Mouse (Mus musculus) liver, embryonic 12.5 days (tissue): ENCODE results near the gene Dlg3. TPM values are rescaled to one million over a fixed set of nuclear protein-coding genes. Genes with fewer than 3 reads are reported as not detected.

Experiments
- ATAC-seq: fragments of 200-750 bp; cut with Nextera tagmentation; 2 replicates; pipeline ENCODE4 v1.8.0; 2017; ENCODE audit warnings: moderate number of reproducible peaks, mild to moderate bottlenecking, moderate library complexity
- H3K27ac ChIP-seq: fragments of 300-500 bp; sonication (generic); 2 replicates; pipeline ENCODE4 v1.5.1; 2016; ENCODE audit warnings: mild to moderate bottlenecking
- H3K27me3 ChIP-seq: fragments of 300-500 bp; sonication (generic); replicated peaks from 2 replicates; pipeline ENCODE4 v1.6.1; 2016; ENCODE audit warnings: mild to moderate bottlenecking, moderate library complexity
- H3K36me3 ChIP-seq: fragments of 300-500 bp; sonication (generic); 2 replicates; pipeline ENCODE4 v1.6.1; 2016; ENCODE audit warnings: mild to moderate bottlenecking, moderate library complexity
- H3K4me1 ChIP-seq: fragments of 300-500 bp; sonication (generic); 2 replicates; pipeline ENCODE4 v1.6.1; 2016
- H3K4me2 ChIP-seq: fragments of 300-500 bp; sonication (generic); 2 replicates; pipeline ENCODE4 v1.6.1; 2016; ENCODE audit warnings: mild to moderate bottlenecking, moderate library complexity
- H3K4me3 ChIP-seq: fragments of 300-500 bp; sonication (generic); 2 replicates; pipeline ENCODE4 v1.5.1; 2016; ENCODE audit warnings: mild to moderate bottlenecking, moderate library complexity
- H3K9ac ChIP-seq: fragments of 300-500 bp; sonication (generic); 2 replicates; pipeline ENCODE4 v1.6.1; 2016; ENCODE audit warnings: mild to moderate bottlenecking, moderate library complexity
- H3K9me3 ChIP-seq: fragments of 300-500 bp; sonication (generic); replicated peaks from 2 replicates; pipeline ENCODE4 v1.6.1; 2016; ENCODE audit warnings: mild to moderate bottlenecking, moderate library complexity
- WGBS: fragments of 180-500 bp; shearing (Covaris S2); methylation state at CpG from one replicate; pipeline ENCODE4 v1.1.7; 2016; ENCODE audit not compliant: insufficient replicate concordance; 5-methylcytosine and 5-hydroxymethylcytosine counted together
- polyA plus RNA-seq: library from polyadenylated mRNA; unstranded; fragments of >200 nt; fragmentation: Nextera tagmentation; extraction: Ambion mirVana; gene quantifications from 2 replicates; pipeline ENCODE4 v1.2.1, GENCODE M21; 2016

The Dlg3 gene
- polyA plus RNA-seq, 1 experiment from 2014 or later = 1.4 TPM

GRCm38 (mm10) chrX:100774341-100774811, 6.9 kb downstream of the Dlg3 start:
- Histone ChIP-seq H3K9me3 (no peaks in the 10 kb centered on the region), H3K27ac (no peak overlapping the region)

GRCm38 (mm10) chrX:100775405-100775804, 7.9 kb downstream of the Dlg3 start:
- Histone ChIP-seq H3K27me3 (no peaks in the 10 kb centered on the region), H3K27ac (no peak overlapping the region), H3K36me3 (no peaks in the 10 kb centered on the region), H3K9ac (no peak overlapping the region), H3K4me3 (no peak overlapping the region), H3K4me1 (peaks cover 5% of the 10 kb centered on the region; the same call in 1 of the 2 replicates), H3K9me3 (no peaks in the 10 kb centered on the region), H3K4me2 (no peak overlapping the region)
- 68% methylated on average over 3 of the region's 3 CpGs for WGBS
- no peak for ATAC-seq

More at GRCm38 (mm10) chrX:100774341-100774811, 6.9 kb downstream of the Dlg3 start:
- Histone ChIP-seq H3K9ac (peak overlapping the region; percentile 58), H3K4me3 (peak overlapping the region; percentile 46), H3K36me3 (no peaks in the 10 kb centered on the region), H3K4me1 (peaks cover 5% of the 10 kb centered on the region; the same call in 1 of the 2 replicates), H3K27me3 (peaks cover 6% of the 10 kb centered on the region), H3K4me2 (peak overlapping the region; percentile 71)
- no peak for ATAC-seq
- 21% methylated on average over 22 of the region's 23 CpGs for WGBS

- Histone ChIP-seq H3K36me3 (no peaks in the 10 kb centered on the region), H3K27ac (no peak overlapping the region), H3K4me1 (peaks cover 5% of the 10 kb centered on the region; the same call in 1 of the 2 replicates), H3K4me2 (peak overlapping the region; percentile 75), H3K27me3 (no peaks in the 10 kb centered on the region), H3K4me3 (peak overlapping the region; percentile 60), H3K9ac (no peak overlapping the region; the same call in 1 of the 2 replicates), H3K9me3 (no peaks in the 10 kb centered on the region)
- ATAC-seq = peak; percentile 48
- WGBS = 6% methylated on average over 9 of the region's 9 CpGs
These were observed 9.0 kb downstream of the Dlg3 start for GRCm38 (mm10) chrX:100776494-100776893.

- Histone ChIP-seq H3K4me2 (peak overlapping the region; percentile 75), H3K27me3 (no peaks in the 10 kb centered on the region), H3K9me3 (no peaks in the 10 kb centered on the region), H3K4me1 (peaks cover 5% of the 10 kb centered on the region; the same call in 1 of the 2 replicates), H3K4me3 (peak overlapping the region; percentile 60), H3K36me3 (no peaks in the 10 kb centered on the region), H3K27ac (0 out of 2 replicates have a peak overlapping the region, but pooled peaks have one; percentile 10), H3K9ac (peak overlapping the region; percentile 60)
- peak; percentile 93 for ATAC-seq
- WGBS = 11% methylated on average over 25 of the region's 49 CpGs
These were observed 9.6 kb downstream of the Dlg3 start for GRCm38 (mm10) chrX:100776985-100777654.

- ATAC-seq = no peak
- H3K4me2 ChIP-seq = peak overlapping the region; percentile 75
- H3K4me3 ChIP-seq = peak overlapping the region; percentile 60
- peak overlapping the region; percentile 60 for H3K9ac ChIP-seq
- 16% methylated on average over 10 of the region's 10 CpGs for WGBS
- 0 out of 2 replicates have a peak overlapping the region, but pooled peaks have one; percentile 10 for H3K27ac ChIP-seq
- H3K36me3 ChIP-seq = no peaks in the 10 kb centered on the region
- no peaks in the 10 kb centered on the region for H3K27me3 ChIP-seq
- no peaks in the 10 kb centered on the region for H3K9me3 ChIP-seq
- peaks cover 10% of the 10 kb centered on the region; the same call in 1 of the 2 replicates for H3K4me1 ChIP-seq
These were observed 10.2 kb downstream of the Dlg3 start for GRCm38 (mm10) chrX:100777655-100778234.

GRCm38 (mm10) chrX:100778397-100778796, 10.9 kb downstream of the Dlg3 start:
- Histone ChIP-seq H3K4me3 (no peak overlapping the region), H3K4me1 (peaks cover 13% of the 10 kb centered on the region; the same call in 1 of the 2 replicates), H3K36me3 (no peaks in the 10 kb centered on the region), H3K27me3 (no peaks in the 10 kb centered on the region), H3K9me3 (no peaks in the 10 kb centered on the region), H3K4me2 (peak overlapping the region; percentile 75), H3K27ac (no peak overlapping the region), H3K9ac (no peak overlapping the region)
- ATAC-seq = no peak
- WGBS = 40% methylated on average over 5 of the region's 5 CpGs

GRCm38 (mm10) chrX:100789322-100789721, 21.8 kb downstream of the Dlg3 start:
- H3K4me1 ChIP-seq = no peaks in the 10 kb centered on the region
- no peak overlapping the region for H3K4me2 ChIP-seq
- H3K9me3 ChIP-seq = no peaks in the 10 kb centered on the region
- H3K36me3 ChIP-seq = no peaks in the 10 kb centered on the region
- no peak overlapping the region for H3K27ac ChIP-seq
- H3K9ac ChIP-seq = no peak overlapping the region
- no peaks in the 10 kb centered on the region for H3K27me3 ChIP-seq
- 71% methylated on average over 4 of the region's 4 CpGs for WGBS
- no peak for ATAC-seq
- no peak overlapping the region for H3K4me3 ChIP-seq

- H3K4me2 ChIP-seq = no peak overlapping the region
- H3K9ac ChIP-seq = no peak overlapping the region
- no peak overlapping the region for H3K27ac ChIP-seq
- 0 out of 2 replicates have a peak, but pooled peaks cover 4% of the 10 kb centered on the region for H3K27me3 ChIP-seq
- no peaks in the 10 kb centered on the region for H3K9me3 ChIP-seq
- H3K36me3 ChIP-seq = no peaks in the 10 kb centered on the region
- H3K4me1 ChIP-seq = no peaks in the 10 kb centered on the region
- no peak overlapping the region for H3K4me3 ChIP-seq
- 74% methylated on average over 6 of the region's 6 CpGs for WGBS
- ATAC-seq = no peak
These were observed 28.7 kb downstream of the Dlg3 start for GRCm38 (mm10) chrX:100796041-100796740.

- Histone ChIP-seq H3K4me3 (no peak overlapping the region), H3K27me3 (0 out of 2 replicates have a peak, but pooled peaks cover 4% of the 10 kb centered on the region), H3K9ac (no peak overlapping the region), H3K36me3 (no peaks in the 10 kb centered on the region), H3K27ac (no peak overlapping the region), H3K4me2 (no peak overlapping the region), H3K9me3 (no peaks in the 10 kb centered on the region), H3K4me1 (no peaks in the 10 kb centered on the region)
- no peak for ATAC-seq
- 65% methylated on average over 3 of the region's 3 CpGs for WGBS
These were observed 29.2 kb downstream of the Dlg3 start for GRCm38 (mm10) chrX:100796741-100797090.

GRCm38 (mm10) chrX:100797370-100797769, 29.8 kb downstream of the Dlg3 start:
- Histone ChIP-seq H3K27ac (no peak overlapping the region), H3K9ac (no peak overlapping the region), H3K4me3 (no peak overlapping the region), H3K36me3 (no peaks in the 10 kb centered on the region), H3K4me1 (no peaks in the 10 kb centered on the region), H3K9me3 (no peaks in the 10 kb centered on the region), H3K27me3 (0 out of 2 replicates have a peak, but pooled peaks cover 4% of the 10 kb centered on the region), H3K4me2 (no peak overlapping the region)
- WGBS = 65% methylated on average over 4 of the region's 4 CpGs
- ATAC-seq = no peak

- Histone ChIP-seq H3K9ac (no peak overlapping the region), H3K4me1 (no peaks in the 10 kb centered on the region), H3K27me3 (0 out of 2 replicates have a peak, but pooled peaks cover 4% of the 10 kb centered on the region), H3K4me2 (no peak overlapping the region), H3K4me3 (no peak overlapping the region), H3K9me3 (no peaks in the 10 kb centered on the region), H3K27ac (no peak overlapping the region), H3K36me3 (no peaks in the 10 kb centered on the region)
- no peak for ATAC-seq
- 59% methylated on average over 7 of the region's 7 CpGs for WGBS
These were observed 30.5 kb downstream of the Dlg3 start for GRCm38 (mm10) chrX:100797851-100798527.
